24 mouse cellular contexts compared by ENCODE assay signal in the genomic region with DNA sequence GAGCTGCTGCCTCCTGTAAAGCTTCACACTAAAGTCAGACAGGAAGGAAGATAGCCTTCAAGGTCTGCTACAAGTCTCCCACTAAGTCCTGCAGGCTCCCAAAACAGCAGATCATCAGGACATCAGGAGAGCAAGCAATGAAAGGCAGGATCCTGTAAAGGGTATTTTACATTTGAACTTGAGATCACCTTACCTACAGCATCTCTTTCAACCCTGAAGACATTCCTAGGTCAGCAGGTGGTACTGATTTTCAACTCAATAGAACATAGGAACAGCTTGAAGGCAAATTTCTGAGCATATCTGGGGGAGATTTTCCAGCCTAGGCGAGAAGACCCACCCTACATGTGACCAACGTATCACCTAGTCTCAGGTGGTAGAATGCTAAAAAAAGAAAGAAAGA.
DNase-seq lines count a peak whose midpoint lies in the region; ATAC-seq lines count a peak whose summit lies in the region.
"Had no signal": no experiment of that assay in that cellular context is flagged by ENCODE, and none has a peak within 500 bp of the region (broad histone marks: within the 10 kb centered on the region; RNA-seq: fewer than 3 reads in every experiment).

No protein-coding gene starts in this region.

- no peak overlapping the region for H3K4me2 ChIP-seq in midbrain, embryonic 13.5 days (replicated peaks)

- no peak overlapping the region for H3K4me3 ChIP-seq in midbrain, embryonic 13.5 days (replicated peaks)

- peaks cover 20% of the 10 kb centered on the region for H3K4me1 ChIP-seq in midbrain, embryonic 13.5 days (replicated peaks)

- ATAC-seq in midbrain, embryonic 13.5 days: no peak
- ATAC-seq: activated CD4-positive, CD25-positive, alpha-beta regulatory T cell, adult 4 months; CD4-positive, CD25-positive, alpha-beta regulatory T cell, adult 4 months; Patski had no signal

- no peak overlapping the region for H3K9ac ChIP-seq in midbrain, embryonic 13.5 days (replicated peaks)

- DNase-seq in ES-CJ7 (ENCODE audit: low read depth, low spot score): peak; percentile 59
- DNase-seq in R1 (ENCODE audit: low read depth, low spot score): peak; percentile 76
- DNase-seq in ZHBTc4 (ENCODE audit: low read depth, low spot score): peak; percentile 33
- no peak for DNase-seq in right cerebral cortex, postnatal 10 days (ENCODE audit: low spot score in 2 of 2)
- DNase-seq in kidney, postnatal 14 days: no peak
- DNase-seq: adrenal gland, adult 2 months; adrenal gland, adult 8-10 months; adrenal gland, postnatal 10 days; adrenal gland, postnatal 14 days; adrenal gland, postnatal 25 days; adrenal gland, postnatal 36 days; B cell, adult 2 months; cerebellum, adult 11 months; cerebellum, adult 11-12 months; cerebellum, adult 18-20 months; cerebellum, adult 2 months; cerebellum, adult 8-10 months; cerebellum, adult 9-10 months had no signal

- H3K27me3 ChIP-seq in midbrain, embryonic 13.5 days: peaks cover 24% of the 10 kb centered on the region
- H3K27me3 ChIP-seq: CH12.LX, Patski had no signal

- WGBS in midbrain, embryonic 13.5 days: 38% methylated on average over 2 of the region's 2 CpGs

- no peaks in the 10 kb centered on the region for H3K36me3 ChIP-seq in midbrain, embryonic 13.5 days
- H3K36me3 ChIP-seq: G1E had no signal

- H3K9me3 ChIP-seq in midbrain, embryonic 13.5 days: no peaks in the 10 kb centered on the region
- H3K9me3 ChIP-seq: G1E had no signal

- H3K27ac ChIP-seq in midbrain, embryonic 13.5 days: no peak overlapping the region

Comparison
In these comparisons a context has a peak if more than half of its experiments do, and no peak if none do; other contexts are left out.
1. DNase-seq: peak in ES-CJ7 (single experiment), R1 (single experiment) and ZHBTc4 (single experiment); none in right cerebral cortex, postnatal 10 days (0 of 2) and kidney, postnatal 14 days (single experiment).